Comparison of ENCODE assay signal across 33 mouse cellular contexts in the genomic region with DNA sequence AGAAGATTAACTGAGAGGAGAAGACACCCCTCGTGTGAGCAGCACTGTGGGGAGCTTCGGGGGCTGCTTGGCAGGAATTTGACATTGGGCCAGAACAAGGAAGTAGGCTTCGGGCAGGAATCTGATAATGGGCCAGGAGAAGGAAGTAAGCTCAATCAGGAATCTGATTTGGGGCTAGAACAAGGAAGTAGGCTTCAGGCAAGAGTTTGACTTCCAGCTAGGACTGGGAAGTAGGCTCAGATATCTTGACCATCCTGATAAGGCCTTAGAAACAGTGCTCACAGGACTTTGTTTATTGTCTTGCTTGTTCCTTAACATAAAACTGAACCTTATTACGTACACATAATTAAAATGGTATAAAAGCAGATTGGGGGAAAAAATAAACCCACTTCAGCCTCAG. TPM values are rescaled to one million over a fixed set of nuclear protein-coding genes. Genes with fewer than 3 reads are reported as not detected.
"Had no signal": no experiment of that assay in that cellular context is flagged by ENCODE, and none has a peak within 500 bp of the region (broad histone marks: within the 10 kb centered on the region; RNA-seq: fewer than 3 reads in every experiment).

No protein-coding gene starts in this region.

- H3K4me1 ChIP-seq: heart, embryonic 10.5 days; heart, embryonic 12.5 days; heart, embryonic 13.5 days; heart, embryonic 15.5 days; hindbrain, embryonic 10.5 days; hindbrain, embryonic 12.5 days; hindbrain, embryonic 13.5 days; hindbrain, embryonic 15.5 days; intestine, embryonic 15.5 days; kidney, embryonic 15.5 days had no signal

- DNase-seq: heart, postnatal 10 days; heart, postnatal 14 days; heart, postnatal 36 days; heart, postnatal 4 days; kidney, adult 11 months; kidney, adult 18-20 months; kidney, adult 2 months; kidney, adult 8-10 months; kidney, postnatal 14 days; kidney, postnatal 25 days; kidney, postnatal 36 days; kidney, postnatal 4 days; layer of hippocampus, adult 9-11 months; layer of hippocampus, postnatal 36 days had no signal

- H3K27ac ChIP-seq: heart, embryonic 10.5 days; heart, embryonic 13.5 days; heart, embryonic 15.5 days; hindbrain, embryonic 10.5 days; hindbrain, embryonic 12.5 days; hindbrain, embryonic 13.5 days; hindbrain, embryonic 14.5 days; hindbrain, embryonic 15.5 days; hindbrain, postnatal 0 days; intestine, embryonic 15.5 days; kidney, embryonic 15.5 days; kidney, postnatal 0 days; layer of hippocampus, adult 2 months; left cerebral cortex, adult 2 months had no signal

- H3K36me3 ChIP-seq: heart, embryonic 10.5 days; heart, embryonic 12.5 days; heart, embryonic 13.5 days; heart, embryonic 15.5 days; hindbrain, embryonic 10.5 days; hindbrain, embryonic 12.5 days; hindbrain, embryonic 13.5 days; hindbrain, embryonic 15.5 days; intestine, embryonic 15.5 days; kidney, embryonic 15.5 days had no signal

- H3K4me3 ChIP-seq: heart, embryonic 10.5 days; heart, embryonic 12.5 days; heart, embryonic 13.5 days; heart, embryonic 15.5 days; hindbrain, embryonic 10.5 days; hindbrain, embryonic 12.5 days; hindbrain, embryonic 13.5 days; hindbrain, embryonic 15.5 days; intestine, embryonic 15.5 days; kidney, embryonic 15.5 days; layer of hippocampus, adult 2 months; left cerebral cortex, adult 2 months had no signal

- H3K27me3 ChIP-seq: heart, embryonic 12.5 days; heart, embryonic 13.5 days; heart, embryonic 15.5 days; hindbrain, embryonic 12.5 days; hindbrain, embryonic 15.5 days; intestine, embryonic 15.5 days; kidney, embryonic 15.5 days had no signal

- H3K9ac ChIP-seq: heart, embryonic 12.5 days; heart, embryonic 13.5 days; heart, embryonic 15.5 days; hindbrain, embryonic 12.5 days; hindbrain, embryonic 13.5 days; hindbrain, embryonic 14.5 days; hindbrain, embryonic 15.5 days; intestine, embryonic 15.5 days; kidney, embryonic 15.5 days had no signal

- ATAC-seq: hindbrain, embryonic 16.5 days; hindbrain, postnatal 0 days; inflammation-experienced regulatory T-cells, adult 6 months; intestine, embryonic 15.5 days; intestine, embryonic 16.5 days; intestine, postnatal 0 days had no signal

- H3K9me3 ChIP-seq: heart, embryonic 10.5 days; heart, embryonic 12.5 days; heart, embryonic 13.5 days; heart, embryonic 15.5 days; hindbrain, embryonic 10.5 days; hindbrain, embryonic 12.5 days; hindbrain, embryonic 13.5 days; hindbrain, embryonic 15.5 days; intestine, embryonic 15.5 days; kidney, embryonic 15.5 days had no signal

RNA-seq across cellular contexts. Expression of a gene that starts 55.6 kb away (rescaled TPM):
- polyA plus RNA-seq: inflammation-experienced regulatory T-cells, adult 6 months had no signal
